Mouse (Mus musculus) midbrain, embryonic 12.5 days (tissue): ENCODE results near the gene Armc7. TPM values are rescaled to one million over a fixed set of nuclear protein-coding genes. Genes with fewer than 3 reads are reported as not detected.
"Not testable (repeated sequence)": the region's sequence is repeated elsewhere in the genome, so short reads cannot be mapped to it uniquely, and the experiment has no call there.

Experiments
- ATAC-seq: fragments of 200-750 bp; cut with Nextera tagmentation; 2 replicates; pipeline ENCODE4 v1.8.0; 2017; ENCODE audit warnings: low read depth, moderate TSS enrichment, moderate library complexity; ENCODE audit not compliant: low FRiP score
- H3K27ac ChIP-seq: fragments of 300-500 bp; sonication (generic); replicated peaks from 2 replicates; pipeline ENCODE4 v1.5.1; 2016; ENCODE audit warnings: mild to moderate bottlenecking
- H3K27me3 ChIP-seq: fragments of 300-500 bp; sonication (generic); 2 replicates; pipeline ENCODE4 v1.6.1; 2016; ENCODE audit warnings: mild to moderate bottlenecking
- H3K36me3 ChIP-seq: fragments of 300-500 bp; sonication (generic); 2 replicates; pipeline ENCODE4 v1.6.1; 2016
- H3K4me1 ChIP-seq: fragments of 300-500 bp; sonication (generic); 2 replicates; pipeline ENCODE4 v1.6.1; 2016
- H3K4me2 ChIP-seq: fragments of 300-500 bp; sonication (generic); replicated peaks from 2 replicates; pipeline ENCODE4 v1.6.1; 2016; ENCODE audit warnings: mild to moderate bottlenecking, moderate library complexity
- H3K4me3 ChIP-seq: fragments of 300-500 bp; sonication (generic); 2 replicates; pipeline ENCODE4 v1.5.1; 2016; ENCODE audit warnings: mild to moderate bottlenecking
- H3K9ac ChIP-seq: fragments of 300-500 bp; sonication (generic); replicated peaks from 2 replicates; pipeline ENCODE4 v1.6.1; 2016; ENCODE audit warnings: mild to moderate bottlenecking, moderate library complexity
- H3K9me3 ChIP-seq: fragments of 300-500 bp; sonication (generic); 2 replicates; pipeline ENCODE4 v1.6.1; 2016; ENCODE audit warnings: mild to moderate bottlenecking
- WGBS: fragments of 180-500 bp; shearing (Covaris S2); methylation state at CpG from one replicate; pipeline ENCODE4 v1.1.7; 2016; 5-methylcytosine and 5-hydroxymethylcytosine counted together
- polyA plus RNA-seq: library from polyadenylated mRNA; unstranded; fragments of >200 nt; fragmentation: Nextera tagmentation; extraction: Ambion mirVana; gene quantifications from 2 replicates; pipeline ENCODE4 v1.2.1, GENCODE M21; 2016

The Armc7 gene
- polyA plus RNA-seq, 1 experiment from 2014 or later, result 10.3 TPM

- H3K36me3 ChIP-seq, ATAC-seq: not testable (repeated sequence)
Observed at GRCm38 (mm10) chr11:115477388-115477787, 1.9 kb downstream of the Armc7 start.

GRCm38 (mm10) chr11:115478296-115478938 lies 3.0 kb downstream of the Armc7 start:
- Histone ChIP-seq H3K9ac (no peak overlapping the region), H3K36me3 (no peaks in the 10 kb centered on the region; the same call in 1 of the 2 replicates), H3K4me3 (no peak overlapping the region), H3K27ac (no peak overlapping the region), H3K9me3 (no peaks in the 10 kb centered on the region), H3K4me2 (no peak overlapping the region), H3K27me3 (no peaks in the 10 kb centered on the region), H3K4me1 (peaks cover 26% of the 10 kb centered on the region)
- no peak for ATAC-seq
- 88% methylated on average over 9 of the region's 9 CpGs for whole genome bisulfite sequencing

More at GRCm38 (mm10) chr11:115477388-115477787, 1.9 kb downstream of the Armc7 start:
- H3K4me1 ChIP-seq, result peaks cover 27% of the 10 kb centered on the region
- H3K4me2 ChIP-seq, H3K4me3 ChIP-seq, H3K27me3 ChIP-seq, H3K27ac ChIP-seq, H3K9me3 ChIP-seq, H3K9ac ChIP-seq: not testable (repeated sequence)
- WGBS, result 86% methylated on average over 7 of the region's 7 CpGs

GRCm38 (mm10) chr11:115481553-115482259 lies 6.2 kb downstream of the Armc7 start:
- ATAC-seq, result no peak
- Histone ChIP-seq H3K27ac (no peak overlapping the region), H3K27me3 (no peaks in the 10 kb centered on the region), H3K4me1 (peaks cover 17% of the 10 kb centered on the region), H3K36me3 (no peaks in the 10 kb centered on the region; the same call in 1 of the 2 replicates), H3K4me3 (no peak overlapping the region), H3K9me3 (no peaks in the 10 kb centered on the region), H3K4me2 (no peak overlapping the region), H3K9ac (no peak overlapping the region)
- 84% methylated on average over 6 of the region's 6 CpGs for WGBS

- ATAC-seq, result no peak
- H3K4me2 ChIP-seq, result no peak overlapping the region
- H3K9ac ChIP-seq, result no peak overlapping the region; the same call in 1 of the 2 replicates
- H3K4me3 ChIP-seq, result no peak overlapping the region
- no peak overlapping the region for H3K27ac ChIP-seq
- no peaks in the 10 kb centered on the region; the same call in 1 of the 2 replicates for H3K36me3 ChIP-seq
- 76% methylated on average over 11 of the region's 11 CpGs for WGBS
- H3K9me3 ChIP-seq, result no peaks in the 10 kb centered on the region
- H3K27me3 ChIP-seq, result no peaks in the 10 kb centered on the region
- peaks cover 12% of the 10 kb centered on the region for H3K4me1 ChIP-seq
Observed at GRCm38 (mm10) chr11:115483278-115483677, 7.8 kb downstream of the Armc7 start.

GRCm38 (mm10) chr11:115483726-115484125 lies 8.3 kb downstream of the Armc7 start:
- Histone ChIP-seq H3K4me3 (no peak overlapping the region), H3K9ac (no peak overlapping the region), H3K27me3 (no peaks in the 10 kb centered on the region), H3K4me1 (peaks cover 12% of the 10 kb centered on the region), H3K4me2 (no peak overlapping the region), H3K27ac (no peak overlapping the region), H3K9me3 (no peaks in the 10 kb centered on the region), H3K36me3 (peaks cover 3% of the 10 kb centered on the region; the same call in 1 of the 2 replicates)
- no peak for ATAC-seq
- WGBS, result 22% methylated on average over 6 of the region's 6 CpGs

- Histone ChIP-seq H3K4me2 (no peak overlapping the region), H3K27ac (no peak overlapping the region), H3K36me3 (peaks cover 13% of the 10 kb centered on the region; the same call in 1 of the 2 replicates), H3K27me3 (no peaks in the 10 kb centered on the region), H3K9ac (0 out of 2 replicates have a peak overlapping the region, but pooled peaks have one; percentile 17), H3K4me3 (no peak overlapping the region), H3K9me3 (no peaks in the 10 kb centered on the region), H3K4me1 (peaks cover 13% of the 10 kb centered on the region)
- WGBS, result 28% methylated on average over 12 of the region's 12 CpGs
- ATAC-seq, result no peak
Observed at GRCm38 (mm10) chr11:115485155-115485554, 9.7 kb downstream of the Armc7 start.

- Histone ChIP-seq H3K9ac (no peak overlapping the region), H3K27ac (no peak overlapping the region), H3K36me3 (0 out of 2 replicates have a peak, but pooled peaks cover 13% of the 10 kb centered on the region), H3K4me1 (peaks cover 33% of the 10 kb centered on the region), H3K4me3 (no peak overlapping the region), H3K4me2 (no peak overlapping the region), H3K9me3 (no peaks in the 10 kb centered on the region), H3K27me3 (peaks cover 8% of the 10 kb centered on the region)
- no peak for ATAC-seq
- WGBS, result 80% methylated on average over 19 of the region's 19 CpGs
Observed at GRCm38 (mm10) chr11:115488551-115489104, 13.2 kb downstream of the Armc7 start.

GRCm38 (mm10) chr11:115490441-115491355 lies 15.2 kb downstream of the Armc7 start:
- H3K27me3 ChIP-seq, result peaks cover 13% of the 10 kb centered on the region
- WGBS, result 23% methylated on average over 25 of the region's 25 CpGs
- H3K27ac ChIP-seq, result peak overlapping the region; percentile 80
- no peaks in the 10 kb centered on the region for H3K9me3 ChIP-seq
- peak overlapping the region; percentile 71 for H3K4me3 ChIP-seq
- 0 out of 2 replicates have a peak, but pooled peaks cover 13% of the 10 kb centered on the region for H3K36me3 ChIP-seq
- H3K4me2 ChIP-seq, result peak overlapping the region; percentile 78
- ATAC-seq, result peak; percentile 65
- peak overlapping the region; percentile 70 for H3K9ac ChIP-seq
- H3K4me1 ChIP-seq, result peaks cover 21% of the 10 kb centered on the region

GRCm38 (mm10) chr11:115491356-115492083 lies 16.1 kb downstream of the Armc7 start, which contains the start of gene Nt5c:
Gene Nt5c, minus strand, starts transcription at chr11:115491862.
- Histone ChIP-seq H3K27ac (peak within 1 kb of the TSS; percentile 80), H3K9me3 (no peaks in the 10 kb centered on the region), H3K36me3 (0 out of 2 replicates have a peak, but pooled peaks cover 13% of the 10 kb centered on the region), H3K4me3 (peak within 1 kb of the TSS; percentile 71), H3K4me2 (peak within 1 kb of the TSS; percentile 78), H3K4me1 (peaks cover 21% of the 10 kb centered on the region), H3K27me3 (peaks cover 13% of the 10 kb centered on the region), H3K9ac (peak within 1 kb of the TSS; percentile 70)
- WGBS, result under 1% methylated on average over 43 of the region's 43 CpGs
- ATAC-seq, result peak; percentile 84

- 39% methylated on average over 6 of the region's 6 CpGs for WGBS
- H3K4me3 ChIP-seq, result peak overlapping the region; percentile 71
- H3K27ac ChIP-seq, result no peak overlapping the region
Observed at GRCm38 (mm10) chr11:115492387-115492786, 16.9 kb downstream of the Armc7 start.

GRCm38 (mm10) chr11:115496559-115496958 lies 21.1 kb downstream of the Armc7 start:
- peaks cover 47% of the 10 kb centered on the region for H3K36me3 ChIP-seq
- peaks cover 11% of the 10 kb centered on the region for H3K4me1 ChIP-seq
- H3K27ac ChIP-seq, H3K9me3 ChIP-seq, H3K4me2 ChIP-seq, ATAC-seq, H3K4me3 ChIP-seq, H3K9ac ChIP-seq: not testable (repeated sequence)
- WGBS, result 92% methylated on average over 9 of the region's 9 CpGs
- peaks cover 13% of the 10 kb centered on the region for H3K27me3 ChIP-seq

More at GRCm38 (mm10) chr11:115492387-115492786, 16.9 kb downstream of the Armc7 start:
- H3K4me2 ChIP-seq, result peak overlapping the region; percentile 78
- H3K9me3 ChIP-seq, result no peaks in the 10 kb centered on the region
- peaks cover 13% of the 10 kb centered on the region for H3K27me3 ChIP-seq
- peaks cover 21% of the 10 kb centered on the region for H3K4me1 ChIP-seq
- no peak for ATAC-seq
- H3K9ac ChIP-seq, result peak overlapping the region; percentile 70
- H3K36me3 ChIP-seq, result peaks cover 20% of the 10 kb centered on the region
